Mouse (Mus musculus): ENCODE results near the gene Ikzf4. TPM values are rescaled to one million over a fixed set of nuclear protein-coding genes. Genes with fewer than 3 reads are reported as not detected.
"Not testable (repeated sequence)": the region's sequence is repeated elsewhere in the genome, so short reads cannot be mapped to it uniquely, and the experiment has no call there.

Ikzf4 gene
- polyA plus RNA-seq, 1 experiment from 2014 or later: 1.9 TPM

DNA sequence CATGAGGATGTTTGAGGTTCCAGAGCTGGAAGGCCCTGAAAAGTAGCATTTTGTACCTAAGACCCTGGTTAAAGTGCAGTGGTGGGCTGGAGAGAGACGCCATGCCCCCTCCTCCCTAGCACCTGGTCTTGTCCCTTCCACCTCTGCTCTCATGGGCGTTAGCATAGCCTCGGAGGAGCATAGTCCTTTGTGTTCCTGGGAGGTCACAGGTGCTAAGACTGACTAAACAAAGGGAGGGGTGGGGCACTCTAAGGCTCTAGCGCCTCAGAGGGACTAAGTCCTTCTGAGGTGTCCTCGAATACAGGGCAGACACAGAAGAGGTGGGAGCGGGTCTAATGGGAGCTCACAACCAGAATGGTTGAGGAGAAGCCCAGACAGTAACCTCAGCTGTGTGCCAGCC, 14.2 kb downstream of the Ikzf4 start:
- no peak overlapping the region for H3K4me3 ChIP-seq (ENCODE audit: low read depth, low read length)
- 26% methylated on average over 6 of the region's 6 CpGs for WGBS (ENCODE audit: insufficient replicate concordance)
- H3K36me3 ChIP-seq (ENCODE audit: control insufficient read depth, insufficient read depth, low read length): 0 out of 2 replicates have a peak, but pooled peaks cover 2% of the 10 kb centered on the region
- no peaks in the 10 kb centered on the region for H3K27me3 ChIP-seq (ENCODE audit: control insufficient read depth, insufficient read depth, low read length)
- no peaks in the 10 kb centered on the region for H3K4me1 ChIP-seq (ENCODE audit: control insufficient read depth, insufficient read depth, low read length)
- H3K27ac ChIP-seq (ENCODE audit: low read depth, low read length): no peak overlapping the region
- no peaks in the 10 kb centered on the region for H3K9me3 ChIP-seq (replicated peaks; ENCODE audit: control insufficient read depth, low read length)
- H3K9ac ChIP-seq (ENCODE audit: low read depth, low read length): no peak overlapping the region
- H3K4me2 ChIP-seq: no peak overlapping the region
- ATAC-seq (replicated peaks; ENCODE audit: insufficient number of reproducible peaks, low FRiP score, low TSS enrichment): no peak; the same call in 1 of the 2 replicates

DNA sequence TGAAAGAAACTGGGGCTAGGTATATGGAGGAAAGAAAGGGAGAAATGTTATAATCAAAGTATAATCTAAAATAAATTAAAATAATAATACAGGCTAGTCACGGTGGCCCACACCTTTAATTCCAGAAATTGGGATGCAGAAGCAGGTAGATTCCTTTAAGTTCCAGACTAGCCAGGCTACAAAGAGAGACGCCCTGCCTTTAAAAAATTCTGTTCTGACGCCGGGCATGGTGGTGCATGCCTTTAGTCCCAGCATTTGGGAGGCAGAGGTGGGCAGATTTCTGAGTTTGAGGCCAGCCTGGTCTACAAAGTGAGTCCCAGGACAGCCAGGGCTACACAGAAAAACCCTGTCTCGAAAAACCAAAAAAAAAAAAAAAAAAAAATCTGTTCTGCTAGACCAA, 15.5 kb downstream of the Ikzf4 start:
- H3K9ac ChIP-seq (ENCODE audit: low read depth, low read length); H3K9me3 ChIP-seq (replicated peaks; ENCODE audit: control insufficient read depth, low read length); H3K27me3 ChIP-seq (ENCODE audit: control insufficient read depth, insufficient read depth, low read length); ATAC-seq (replicated peaks; ENCODE audit: insufficient number of reproducible peaks, low FRiP score, low TSS enrichment); H3K36me3 ChIP-seq (ENCODE audit: control insufficient read depth, insufficient read depth, low read length); H3K4me2 ChIP-seq; H3K4me1 ChIP-seq (ENCODE audit: control insufficient read depth, insufficient read depth, low read length); H3K27ac ChIP-seq (ENCODE audit: low read depth, low read length); H3K4me3 ChIP-seq (ENCODE audit: low read depth, low read length): not testable (repeated sequence)
- 77% methylated on average over 5 of the region's 5 CpGs for WGBS (ENCODE audit: insufficient replicate concordance)

DNA sequence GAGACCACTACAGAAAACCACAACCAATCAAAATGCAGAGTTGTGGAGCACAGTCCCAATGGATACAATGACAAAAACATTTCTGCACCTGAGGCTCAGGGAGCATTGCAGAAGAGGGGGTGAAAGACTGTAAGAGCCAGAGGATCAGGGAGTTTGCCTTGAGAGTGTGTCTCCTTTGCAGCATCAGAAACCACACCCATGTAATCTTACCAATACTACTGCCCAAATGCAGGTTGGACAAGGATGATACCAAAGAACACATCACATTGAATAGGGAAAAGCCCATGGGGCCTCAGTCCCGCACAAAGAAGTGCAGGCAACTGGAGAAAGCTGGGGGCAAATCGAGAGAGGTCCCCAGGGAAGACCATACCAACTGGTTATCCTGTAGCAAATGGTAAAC, 16.0 kb downstream of the Ikzf4 start:
- Histone ChIP-seq H3K4me1 (ENCODE audit: control insufficient read depth, insufficient read depth, low read length) (peaks cover 5% of the 10 kb centered on the region), H3K9ac (ENCODE audit: low read depth, low read length) (no peak overlapping the region), H3K36me3 (ENCODE audit: control insufficient read depth, insufficient read depth, low read length) (peaks cover 5% of the 10 kb centered on the region; the same call in 1 of the 2 replicates), H3K27me3 (ENCODE audit: control insufficient read depth, insufficient read depth, low read length) (no peaks in the 10 kb centered on the region), H3K4me2 (no peak overlapping the region), H3K9me3 (replicated peaks; ENCODE audit: control insufficient read depth, low read length) (no peaks in the 10 kb centered on the region), H3K27ac (ENCODE audit: low read depth, low read length) (no peak overlapping the region), H3K4me3 (ENCODE audit: low read depth, low read length) (no peak overlapping the region)
- WGBS (ENCODE audit: insufficient replicate concordance): 71% methylated on average over 2 of the region's 2 CpGs
- no peak for ATAC-seq (replicated peaks; ENCODE audit: insufficient number of reproducible peaks, low FRiP score, low TSS enrichment)

DNA sequence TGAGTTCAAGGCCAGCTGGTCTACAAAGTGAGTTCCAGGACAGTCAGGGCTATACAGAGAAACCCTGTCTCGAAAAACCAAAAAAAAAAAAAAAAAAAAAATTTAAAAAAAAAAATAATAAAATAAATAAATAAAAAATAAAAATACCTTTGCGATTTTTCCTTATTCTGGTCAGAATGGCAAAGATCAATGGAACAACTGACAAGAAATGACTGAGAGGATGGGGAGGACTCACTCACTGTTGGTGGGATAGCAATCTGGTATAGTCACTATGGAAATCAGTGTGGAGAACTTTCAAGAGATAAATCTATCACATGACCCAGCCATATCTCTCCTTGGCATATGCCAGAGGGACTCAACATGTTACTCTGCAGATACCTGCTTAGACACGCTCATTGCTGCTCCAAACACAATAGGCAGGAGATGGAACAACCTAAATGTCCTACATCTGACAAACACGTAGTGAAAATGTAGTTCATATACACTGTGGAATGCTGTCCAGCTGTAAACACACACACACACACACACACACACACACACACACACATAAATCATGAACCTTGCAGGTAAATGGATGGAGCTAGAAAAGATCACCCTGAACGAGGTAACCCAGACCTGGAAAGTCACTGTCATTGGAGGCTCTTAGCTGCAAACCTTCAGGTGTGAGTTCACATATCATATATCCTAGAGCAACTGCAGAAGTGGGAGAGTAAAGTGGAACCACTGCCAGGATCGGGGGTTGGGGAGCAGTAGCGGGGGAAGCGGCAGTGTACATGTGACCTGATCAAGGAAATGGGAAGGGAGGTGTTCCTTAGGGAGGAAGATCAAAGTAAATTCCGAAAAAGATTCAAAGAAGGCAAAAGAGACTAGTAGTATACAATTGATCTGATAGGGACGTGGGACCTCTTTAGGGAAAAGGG, 18.1 kb downstream of the Ikzf4 start:
- WGBS (ENCODE audit: insufficient replicate concordance): 74% methylated on average over 10 of the region's 10 CpGs
- ATAC-seq (replicated peaks; ENCODE audit: insufficient number of reproducible peaks, low FRiP score, low TSS enrichment): no peak

DNA sequence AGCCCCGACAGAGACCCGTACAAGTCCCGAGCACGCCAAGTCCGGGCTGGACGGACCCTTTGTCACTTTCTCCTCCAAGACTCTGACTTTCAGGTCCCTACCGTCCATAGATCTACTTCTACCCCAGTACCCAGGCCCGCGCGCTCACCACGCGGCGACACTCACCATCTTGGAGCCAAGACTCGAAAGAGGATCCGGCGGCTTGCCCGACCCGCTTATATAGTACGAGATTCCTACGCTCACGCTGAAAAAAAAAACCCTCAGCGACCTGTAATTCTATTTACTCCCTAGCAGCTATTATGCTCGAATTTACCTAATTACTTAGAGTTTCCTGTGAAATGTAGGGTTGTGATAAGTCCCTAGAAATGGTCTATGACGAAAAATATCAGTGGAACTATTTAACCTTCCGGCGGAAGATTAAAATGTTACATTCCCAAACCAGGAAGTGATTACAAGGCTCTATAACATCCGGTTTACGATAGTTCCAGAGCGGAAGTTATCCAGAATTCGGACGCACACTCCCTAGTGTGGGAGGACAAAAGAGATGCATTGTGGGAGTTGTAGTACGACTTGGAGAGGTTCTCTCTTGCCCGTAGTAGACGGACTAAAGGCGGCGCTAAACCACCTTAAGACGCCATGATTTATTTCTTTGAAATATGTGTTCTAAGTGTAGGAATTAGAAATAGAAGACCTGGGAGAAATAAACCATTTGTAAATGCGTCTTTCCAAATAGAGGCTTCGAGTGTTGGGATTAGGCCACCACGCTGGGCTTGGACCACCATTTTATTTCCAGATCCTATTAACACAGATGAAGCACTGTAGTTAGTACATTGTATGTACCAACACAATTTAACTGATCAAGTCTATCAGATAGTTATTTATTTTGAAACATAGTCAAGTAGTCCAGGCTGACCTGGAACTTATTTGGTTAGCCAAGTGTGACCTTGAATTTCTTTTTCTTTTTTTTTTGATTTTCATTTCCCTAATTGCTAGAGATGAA, 19.2 kb downstream of the Ikzf4 start, which contains the start of gene Rps26:
TSS of gene Rps26 (minus strand) at position 437 of the 1,000 bp plus-strand sequence.
- Histone ChIP-seq H3K4me1 (ENCODE audit: control insufficient read depth, insufficient read depth, low read length) (peaks cover 5% of the 10 kb centered on the region), H3K9me3 (replicated peaks; ENCODE audit: control insufficient read depth, low read length) (no peaks in the 10 kb centered on the region), H3K9ac (ENCODE audit: low read depth, low read length) (peak within 1 kb of the TSS; percentile 91), H3K4me3 (ENCODE audit: low read depth, low read length) (peak within 1 kb of the TSS; percentile 71), H3K4me2 (peak within 1 kb of the TSS; percentile 98), H3K27me3 (ENCODE audit: control insufficient read depth, insufficient read depth, low read length) (no peaks in the 10 kb centered on the region), H3K27ac (ENCODE audit: low read depth, low read length) (peak within 1 kb of the TSS; percentile 74), H3K36me3 (ENCODE audit: control insufficient read depth, insufficient read depth, low read length) (peaks cover 16% of the 10 kb centered on the region)
- peak; percentile 93 for ATAC-seq (replicated peaks; ENCODE audit: insufficient number of reproducible peaks, low FRiP score, low TSS enrichment)
- 1% methylated on average over 40 of the region's 40 CpGs for WGBS (ENCODE audit: insufficient replicate concordance)

More for the DNA sequence above, 18.1 kb downstream of the Ikzf4 start:
- Histone ChIP-seq H3K36me3 (ENCODE audit: control insufficient read depth, insufficient read depth, low read length) (peaks cover 16% of the 10 kb centered on the region), H3K9me3 (replicated peaks; ENCODE audit: control insufficient read depth, low read length) (no peaks in the 10 kb centered on the region), H3K4me1 (ENCODE audit: control insufficient read depth, insufficient read depth, low read length) (peaks cover 5% of the 10 kb centered on the region), H3K9ac (ENCODE audit: low read depth, low read length) (no peak overlapping the region), H3K4me2 (no peak overlapping the region), H3K27me3 (ENCODE audit: control insufficient read depth, insufficient read depth, low read length) (no peaks in the 10 kb centered on the region), H3K27ac (ENCODE audit: low read depth, low read length) (no peak overlapping the region), H3K4me3 (ENCODE audit: low read depth, low read length) (no peak overlapping the region)

DNA sequence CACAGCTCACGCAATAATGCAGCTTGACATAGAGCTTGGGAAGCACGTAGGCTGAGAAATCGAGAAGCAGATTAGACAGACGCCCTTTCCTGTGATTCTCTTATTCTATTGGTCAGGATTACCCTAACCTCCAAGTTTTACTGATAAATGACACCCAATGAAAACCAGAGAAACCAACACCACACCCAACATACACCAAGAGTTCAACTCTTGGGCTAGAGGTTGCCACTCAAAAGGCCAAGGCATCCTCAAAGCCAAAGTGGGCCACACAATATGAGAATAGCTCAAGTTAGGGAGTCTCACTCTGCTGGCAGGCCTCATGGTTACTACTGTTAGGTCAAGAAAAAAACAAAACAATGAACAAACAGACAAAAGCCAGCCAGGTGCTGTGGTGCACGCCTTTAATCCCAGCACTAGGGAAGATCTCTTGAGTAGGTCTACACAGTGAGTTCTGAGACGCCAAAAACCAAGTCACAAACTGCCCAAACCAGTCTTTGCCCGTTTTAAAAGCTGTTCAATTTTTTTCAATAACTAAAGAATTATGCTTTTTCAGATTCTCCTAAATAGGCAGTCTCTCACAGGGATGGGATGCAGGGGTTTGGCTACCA, 20.4 kb downstream of the Ikzf4 start:
- peak overlapping the region; percentile 98 for H3K4me2 ChIP-seq
- H3K27ac ChIP-seq (ENCODE audit: low read depth, low read length): peak overlapping the region; percentile 74; the same call in 1 of the 2 replicates
- no peaks in the 10 kb centered on the region for H3K9me3 ChIP-seq (replicated peaks; ENCODE audit: control insufficient read depth, low read length)
- peak overlapping the region; percentile 71 for H3K4me3 ChIP-seq (ENCODE audit: low read depth, low read length)
- peak overlapping the region; percentile 91 for H3K9ac ChIP-seq (ENCODE audit: low read depth, low read length)
- 35% methylated on average over 7 of the region's 7 CpGs for WGBS (ENCODE audit: insufficient replicate concordance)
- ATAC-seq (replicated peaks; ENCODE audit: insufficient number of reproducible peaks, low FRiP score, low TSS enrichment): no peak
- H3K4me1 ChIP-seq (ENCODE audit: control insufficient read depth, insufficient read depth, low read length): peaks cover 5% of the 10 kb centered on the region
- H3K27me3 ChIP-seq (ENCODE audit: control insufficient read depth, insufficient read depth, low read length): no peaks in the 10 kb centered on the region
- peaks cover 16% of the 10 kb centered on the region for H3K36me3 ChIP-seq (ENCODE audit: control insufficient read depth, insufficient read depth, low read length)

DNA sequence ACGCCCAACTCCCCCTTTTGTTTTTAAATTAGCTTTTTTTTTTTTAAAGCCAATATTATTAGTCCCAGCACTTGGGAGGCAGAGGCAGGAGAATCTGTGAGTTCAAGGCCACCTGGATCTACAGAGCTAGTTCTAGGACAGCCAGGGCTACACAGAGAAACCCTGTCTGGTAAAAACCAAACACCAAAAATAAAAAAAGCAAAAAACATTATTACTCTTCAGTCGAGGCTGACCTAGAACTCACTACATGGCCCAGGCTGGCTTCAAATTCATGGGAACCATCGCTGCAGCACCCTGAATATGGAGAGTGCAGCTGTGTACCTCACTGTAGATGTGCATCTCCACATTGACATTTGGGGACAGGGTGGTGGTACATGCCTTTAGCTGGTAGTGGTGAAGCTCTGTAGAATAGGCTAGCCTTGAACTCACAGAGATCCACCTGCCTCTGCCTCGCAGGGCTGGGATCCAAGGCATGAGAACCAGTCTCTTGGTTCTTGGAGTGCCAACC, 22.6 kb downstream of the Ikzf4 start:
- not testable (repeated sequence) for ATAC-seq (replicated peaks; ENCODE audit: insufficient number of reproducible peaks, low FRiP score, low TSS enrichment); H3K27me3 ChIP-seq (ENCODE audit: control insufficient read depth, insufficient read depth, low read length); H3K4me3 ChIP-seq (ENCODE audit: low read depth, low read length); H3K4me1 ChIP-seq (ENCODE audit: control insufficient read depth, insufficient read depth, low read length); H3K9me3 ChIP-seq (replicated peaks; ENCODE audit: control insufficient read depth, low read length); H3K4me2 ChIP-seq; H3K9ac ChIP-seq (ENCODE audit: low read depth, low read length); H3K27ac ChIP-seq (ENCODE audit: low read depth, low read length)
- peaks cover 16% of the 10 kb centered on the region for H3K36me3 ChIP-seq (ENCODE audit: control insufficient read depth, insufficient read depth, low read length)
- WGBS (ENCODE audit: insufficient replicate concordance): 76% methylated on average over 3 of the region's 4 CpGs

DNA sequence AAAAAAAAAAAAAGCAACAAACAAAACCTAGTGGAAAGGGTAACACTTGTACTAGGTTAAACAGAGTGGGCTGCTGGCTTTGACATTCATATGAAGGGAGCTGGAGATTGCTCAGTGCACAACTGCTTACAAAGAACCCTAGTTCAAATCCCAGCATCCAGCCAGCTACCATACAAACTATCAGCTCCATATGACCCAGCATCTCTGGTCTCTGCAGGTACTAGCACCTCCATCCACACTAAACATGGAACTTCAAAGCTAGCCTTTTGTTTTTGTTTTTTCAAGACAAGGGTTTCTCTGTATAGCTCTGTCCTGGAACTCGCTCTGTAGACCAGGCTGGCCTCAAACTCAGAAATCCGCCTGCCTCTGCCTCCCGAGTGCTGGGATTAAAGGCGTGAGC, 23.1 kb downstream of the Ikzf4 start:
- H3K27ac ChIP-seq (ENCODE audit: low read depth, low read length): no peak overlapping the region
- no peaks in the 10 kb centered on the region for H3K27me3 ChIP-seq (ENCODE audit: control insufficient read depth, insufficient read depth, low read length)
- H3K4me3 ChIP-seq (ENCODE audit: low read depth, low read length): no peak overlapping the region
- H3K9me3 ChIP-seq (replicated peaks; ENCODE audit: control insufficient read depth, low read length): no peaks in the 10 kb centered on the region
- peaks cover 5% of the 10 kb centered on the region for H3K4me1 ChIP-seq (ENCODE audit: control insufficient read depth, insufficient read depth, low read length)
- no peak for ATAC-seq (replicated peaks; ENCODE audit: insufficient number of reproducible peaks, low FRiP score, low TSS enrichment)
- whole genome bisulfite sequencing (ENCODE audit: insufficient replicate concordance): 76% methylated on average over 4 of the region's 4 CpGs
- no peak overlapping the region for H3K4me2 ChIP-seq
- peaks cover 16% of the 10 kb centered on the region for H3K36me3 ChIP-seq (ENCODE audit: control insufficient read depth, insufficient read depth, low read length)
- H3K9ac ChIP-seq (ENCODE audit: low read depth, low read length): no peak overlapping the region

Data from heart, embryonic 11.5 days (tissue).